Mouse (Mus musculus) kidney, adult 11 months (tissue): ENCODE data around the gene Nek3.
A peak's percentile ranks its signal among the peaks of the same experiment; 100 is the strongest.

ENCODE experiments used
- DNase-seq: peaks from one replicate; pipeline ENCODE4 v3.0.0; 2022

Nek3 gene

DNA sequence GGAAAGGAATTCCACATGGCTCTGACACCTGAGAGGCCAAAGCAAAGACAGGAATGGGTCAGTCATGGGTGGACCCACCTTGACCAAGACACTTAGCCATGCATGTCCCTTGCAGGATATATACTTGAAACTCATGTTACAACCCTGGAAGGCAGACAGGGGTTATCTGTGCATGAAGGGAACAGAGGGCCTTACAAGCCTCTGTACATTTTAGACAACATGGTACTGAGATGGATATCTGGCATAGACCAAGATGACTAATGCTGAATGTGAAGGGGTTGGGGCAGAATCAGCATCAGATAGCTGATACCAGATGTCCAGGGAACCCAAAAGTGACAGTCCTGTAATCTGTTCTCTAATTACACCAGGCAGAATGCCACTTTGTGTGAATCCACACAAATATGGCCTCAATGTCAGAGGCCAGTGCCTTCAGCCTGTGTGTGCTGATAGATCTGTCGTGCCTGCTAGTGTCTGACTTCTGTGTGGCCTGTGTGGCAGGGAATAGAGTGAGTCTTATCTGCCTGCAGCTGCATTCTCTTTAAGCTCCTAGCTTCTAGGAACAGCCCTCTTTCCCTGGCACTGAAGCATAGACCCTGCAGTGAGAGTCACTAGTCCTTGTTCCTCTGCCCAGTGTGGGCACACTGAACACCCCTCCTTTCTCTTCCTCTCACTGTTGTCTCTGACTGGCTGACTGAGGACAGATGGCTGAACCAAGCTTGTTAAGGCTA, 22.3 kb downstream of the Nek3 start:
- no peak for DNase-seq

DNA sequence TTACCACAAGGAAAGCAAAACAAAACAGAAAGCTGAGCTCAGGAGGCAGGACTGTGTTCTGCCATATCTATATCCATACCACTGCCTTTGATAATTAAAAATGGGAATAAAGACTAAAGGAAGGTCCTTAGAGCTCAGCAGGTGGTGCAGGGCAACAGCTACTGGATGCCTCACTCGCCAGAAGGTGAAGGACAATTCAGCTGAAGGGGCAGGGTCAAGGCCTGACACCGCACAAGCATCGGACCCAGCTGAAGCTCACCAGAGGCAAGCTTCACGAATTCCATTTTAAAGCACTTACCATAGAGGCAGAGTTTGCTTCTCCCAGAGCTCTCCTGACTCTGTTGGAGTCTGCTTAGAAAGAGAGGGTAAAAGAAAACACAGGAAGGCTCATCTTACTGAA, 23.6 kb downstream of the Nek3 start:
- no peak for DNase-seq

- DNase-seq: no peak
These were observed 24.3 kb downstream of the Nek3 start for GRCm38 (mm10) chr8:22141836-22142385.

DNA sequence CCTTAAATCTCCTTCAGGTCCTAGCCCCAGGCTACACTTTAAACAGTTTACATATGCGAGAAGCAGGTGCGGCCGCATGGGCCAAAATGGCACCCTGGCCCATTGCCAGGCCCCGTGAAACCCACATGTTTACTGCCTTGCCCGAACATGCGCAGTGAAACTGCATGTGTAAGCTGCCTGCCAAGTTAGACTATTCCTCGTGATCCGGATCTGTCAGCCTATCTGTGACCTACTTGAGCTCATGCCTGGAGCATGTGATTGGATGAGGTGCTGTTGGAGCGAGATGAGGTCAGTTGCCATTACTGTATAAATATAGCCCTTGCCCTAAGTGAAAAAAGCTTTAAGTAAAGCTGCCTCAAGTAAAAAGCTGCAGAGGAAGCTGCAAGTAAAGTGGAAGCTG, 29.8 kb downstream of the Nek3 start:
- peak; percentile 31 for DNase-seq

GRCm38 (mm10) chr8:22134750-22135135, 31.5 kb downstream of the Nek3 start:
- no peak for DNase-seq

- DNase-seq: no peak
These were observed 32.0 kb downstream of the Nek3 start for GRCm38 (mm10) chr8:22134078-22134749.

GRCm38 (mm10) chr8:22132062-22132461, 34.2 kb downstream of the Nek3 start:
- DNase-seq: no peak

DNA sequence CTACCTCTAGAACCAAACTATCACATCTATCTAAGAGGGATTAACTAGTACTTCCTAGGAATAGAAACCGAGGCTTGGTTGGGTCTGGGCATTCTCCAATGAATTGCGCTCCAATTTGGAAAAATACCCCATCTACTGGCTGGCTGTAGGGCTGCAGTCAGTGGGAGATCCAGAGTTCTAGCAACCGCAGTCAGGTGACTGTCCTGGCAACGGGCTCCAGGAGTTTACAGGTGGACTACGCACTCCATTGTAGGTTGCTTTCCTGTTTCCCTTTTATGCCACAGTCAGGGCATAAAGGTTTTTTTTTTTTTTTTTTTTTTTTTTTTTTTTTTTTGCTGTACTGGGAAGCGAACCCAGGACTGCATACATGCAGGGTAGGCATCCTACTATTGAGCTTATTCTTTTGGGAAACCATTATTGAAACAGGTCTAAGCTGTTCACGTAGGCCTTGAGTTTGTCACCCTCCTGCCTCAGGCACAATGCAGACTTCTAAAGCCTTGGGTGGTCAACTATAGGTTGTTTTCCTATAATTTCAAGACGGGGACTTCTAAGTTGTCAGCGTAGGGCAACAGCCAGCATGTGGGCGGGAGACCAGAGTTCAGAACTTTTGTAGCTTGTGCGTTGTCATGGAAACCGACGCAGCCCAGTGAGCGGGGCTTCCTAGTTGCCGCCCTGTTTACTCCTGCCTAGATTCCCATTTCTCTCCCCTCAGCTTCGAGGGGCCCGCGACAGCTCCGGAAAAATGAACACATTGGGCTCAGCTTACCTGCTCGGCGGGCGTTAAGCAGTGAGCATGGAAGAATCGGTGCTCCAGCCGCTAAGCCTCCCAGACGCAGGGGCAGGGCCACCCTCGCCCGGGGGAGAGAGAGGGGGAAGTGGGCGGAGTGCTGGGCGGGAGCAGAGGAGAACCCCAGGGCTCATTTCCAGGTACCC, 41.7 kb downstream of the Nek3 start, which contains the start of gene Nek5:
TSS of gene Nek5 (minus strand) at position 834 of the 933 bp plus-strand sequence.
- DNase-seq: peak; percentile 54

- DNase-seq: no peak
These were observed 59.2 kb downstream of the Nek3 start for GRCm38 (mm10) chr8:22107020-22107419.

DNA sequence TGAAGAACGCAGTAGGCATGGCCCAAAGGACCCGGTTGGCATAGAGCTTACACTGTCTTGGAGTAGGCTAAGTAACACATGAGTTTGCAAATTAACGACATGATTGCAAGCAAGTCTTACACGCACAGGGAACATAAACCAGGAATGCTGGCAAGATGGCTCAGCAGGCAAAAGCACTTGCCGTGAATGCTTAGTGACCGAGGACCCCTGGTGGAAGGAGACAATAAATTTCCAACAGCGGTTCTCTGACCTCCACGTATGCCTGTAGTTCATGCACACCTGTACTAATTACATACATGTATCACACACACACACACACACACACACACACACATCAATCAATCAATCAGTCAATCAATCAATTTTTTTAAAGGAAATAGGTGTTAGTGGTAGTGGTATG, 74.7 kb downstream of the Nek3 start:
- DNase-seq: no peak

GRCm38 (mm10) chr8:22089226-22089625, 77.0 kb downstream of the Nek3 start:
- DNase-seq: no peak

DNA sequence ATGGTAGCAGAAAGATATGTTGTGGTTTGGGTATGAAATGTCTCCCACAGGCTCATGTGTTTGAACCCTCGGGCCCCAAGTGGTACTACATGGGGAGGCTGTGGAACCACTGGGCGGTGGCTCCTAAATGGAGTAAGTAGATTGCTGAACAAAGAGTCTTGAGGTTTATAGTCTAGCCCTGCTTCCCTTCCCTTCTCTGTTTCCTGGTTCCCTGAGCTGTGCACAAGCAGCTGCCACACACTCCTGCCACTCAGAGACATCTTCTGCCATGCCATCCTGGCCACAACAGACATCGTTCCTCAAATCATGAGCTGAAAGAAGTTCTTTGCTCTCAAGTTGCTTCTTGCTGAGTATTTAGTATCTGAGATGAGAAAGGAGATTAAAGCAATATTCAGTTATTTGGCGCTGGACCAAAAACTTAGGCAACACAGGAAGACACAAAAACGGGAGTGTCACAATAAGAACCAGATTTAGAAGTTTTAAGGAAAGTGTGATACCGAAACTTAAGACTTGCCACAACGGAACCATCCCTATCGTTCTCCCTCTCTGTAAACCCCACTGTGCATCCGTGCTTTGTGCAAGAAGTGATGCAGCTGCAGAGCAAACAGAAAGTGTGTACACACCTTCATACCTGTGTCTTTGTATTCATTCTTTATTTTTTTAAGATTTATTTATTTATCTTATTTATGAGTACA, 86.8 kb downstream of the Nek3 start:
- no peak for DNase-seq
